Mouse (Mus musculus) bone marrow, adult 2 months (tissue): ENCODE results near the gene B3gnt3.
"Not testable (repeated sequence)": the region's sequence is repeated elsewhere in the genome, so short reads cannot be mapped to it uniquely, and the experiment has no call there.

ENCODE experiments used
- CTCF ChIP-seq: fragments of 200-500 bp; IDR thresholded peaks from 2 replicates; pipeline ENCODE4 v1.5.1; 2011; ENCODE audit warnings: low read length, control low read depth; ENCODE audit not compliant: control insufficient read depth, insufficient read depth
- POLR2A ChIP-seq: fragments of 200-500 bp; IDR thresholded peaks from 2 replicates; pipeline ENCODE4 v1.6.1; 2011; ENCODE audit warnings: low read depth, mild to moderate bottlenecking, control low read depth, low read length, borderline replicate concordance; ENCODE audit not compliant: control insufficient read depth

DNA sequence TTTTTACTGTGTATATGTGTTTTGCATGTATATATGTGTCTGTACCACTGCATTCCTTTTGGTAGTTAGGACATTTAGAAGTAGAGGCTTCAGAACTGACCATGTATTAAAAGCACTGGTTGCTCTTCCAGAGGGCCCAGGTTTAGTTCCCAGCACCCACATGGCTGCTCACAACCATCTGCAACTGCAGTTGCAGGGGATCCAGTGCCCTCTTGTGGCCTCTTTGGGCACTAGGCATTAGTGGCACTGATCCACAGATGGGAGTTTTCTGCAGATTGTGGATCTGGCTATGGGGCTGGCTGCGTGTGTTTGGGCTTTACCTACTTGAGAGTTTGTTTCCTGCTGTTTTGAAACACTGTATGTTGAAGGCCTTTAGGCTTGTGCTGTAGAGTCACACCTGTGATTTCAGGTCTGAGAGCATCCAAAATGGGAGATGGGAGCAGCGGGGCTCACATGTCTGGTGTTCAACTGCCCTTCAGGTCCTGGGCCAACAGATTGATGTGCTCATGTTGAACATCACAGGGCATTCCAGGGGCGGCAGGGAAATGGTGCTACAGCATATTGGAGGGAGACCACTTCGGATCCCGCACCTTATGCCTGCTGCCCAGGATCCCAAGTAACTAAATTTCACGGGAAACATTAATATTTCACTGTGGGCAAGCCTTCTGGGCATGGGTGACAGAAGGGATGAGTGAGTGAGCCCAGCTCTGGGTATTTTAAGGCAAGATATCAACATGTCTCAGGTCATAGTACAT is 47.9 kb upstream of the B3gnt3 start:
- not testable (repeated sequence) for TF ChIP-seq POLR2A, CTCF
